Mouse (Mus musculus): ENCODE measurements around the gene Thnsl2. TPM values are rescaled to one million over a fixed set of nuclear protein-coding genes. Genes with fewer than 3 reads are reported as not detected.
A peak's percentile ranks its signal among the peaks of the same experiment; 100 is the strongest.

Thnsl2 gene
- total RNA-seq, 2 experiments from 2014 or later: 3.2 to 3.3 TPM

GRCm38 (mm10) chr6:71129071-71129470 is 15.2 kb downstream of the Thnsl2 start:
- no peak for DNase-seq (ENCODE audit: extremely low spot score in 1 of 2, low spot score in 2 of 2)
- Histone ChIP-seq H3K27ac (no peak overlapping the region), H3K4me3 (no peak overlapping the region)
- intact Hi-C loops (cut with DNase I): no loop called here
- TF ChIP-seq CTCF (IDR thresholded peaks at IDR 0.05): no peak; the same call in 1 of the 2 replicates

- no peak overlapping the region for H3K27ac ChIP-seq
- TF ChIP-seq CTCF (IDR thresholded peaks at IDR 0.05): no peak
- no peak for DNase-seq (ENCODE audit: extremely low spot score in 1 of 2, low spot score in 2 of 2)
- intact Hi-C loops (cut with DNase I): loop anchor here (2.0 kb wide), 1 partner anchor 95 kb away; no protein-coding TSS in a partner anchor
- no peak overlapping the region for H3K4me3 ChIP-seq
Observed at GRCm38 (mm10) chr6:71126290-71126689, 17.9 kb downstream of the Thnsl2 start.

GRCm38 (mm10) chr6:71125043-71125893 is 19.0 kb downstream of the Thnsl2 start:
- peak; percentile 90 for TF ChIP-seq CTCF (IDR thresholded peaks at IDR 0.05)
- peak; percentile 72 to 84 for DNase-seq (ENCODE audit: extremely low spot score in 1 of 2, low spot score in 2 of 2)
- H3K27ac ChIP-seq: no peak overlapping the region
- H3K4me3 ChIP-seq: no peak overlapping the region
- intact Hi-C loops (cut with DNase I): loop anchor here (2.0 kb wide), 2 partner anchors 168 to 318 kb away; partner anchors contain the start of gene Foxi3

- intact Hi-C loops (cut with DNase I): no loop called here
Observed at GRCm38 (mm10) chr6:71119577-71120254, 24.5 kb downstream of the Thnsl2 start.

GRCm38 (mm10) chr6:71111419-71112113 is 32.7 kb downstream of the Thnsl2 start:
- H3K27ac ChIP-seq: no peak overlapping the region
- no peak for TF ChIP-seq CTCF (IDR thresholded peaks at IDR 0.05)
- H3K4me3 ChIP-seq: no peak overlapping the region
- DNase-seq (ENCODE audit: extremely low spot score in 1 of 2, low spot score in 2 of 2): no peak
- intact Hi-C loops (cut with DNase I): no loop called here

More at GRCm38 (mm10) chr6:71119577-71120254, 24.5 kb downstream of the Thnsl2 start:
- H3K4me3 ChIP-seq: no peak overlapping the region
- no peak for DNase-seq (ENCODE audit: extremely low spot score in 1 of 2, low spot score in 2 of 2)
- no peak for TF ChIP-seq CTCF (IDR thresholded peaks at IDR 0.05)
- H3K27ac ChIP-seq: no peak overlapping the region

GRCm38 (mm10) chr6:71106170-71106945 is 37.9 kb downstream of the Thnsl2 start:
- no peak for TF ChIP-seq CTCF (IDR thresholded peaks at IDR 0.05)
- no peak for DNase-seq (ENCODE audit: extremely low spot score in 1 of 2, low spot score in 2 of 2)
- intact Hi-C loops (cut with DNase I): no loop called here

GRCm38 (mm10) chr6:71096126-71096525 is 48.1 kb downstream of the Thnsl2 start:
- TF ChIP-seq CTCF (IDR thresholded peaks at IDR 0.05): no peak
- intact Hi-C loops (cut with DNase I): no loop called here

More at GRCm38 (mm10) chr6:71106170-71106945, 37.9 kb downstream of the Thnsl2 start:
- Histone ChIP-seq H3K4me3 (no peak overlapping the region), H3K27ac (no peak overlapping the region)

GRCm38 (mm10) chr6:71094693-71095092 is 49.5 kb downstream of the Thnsl2 start:
- no peak overlapping the region for H3K27ac ChIP-seq
- intact Hi-C loops (cut with DNase I): no loop called here
- no peak for DNase-seq (ENCODE audit: extremely low spot score in 1 of 2, low spot score in 2 of 2)
- TF ChIP-seq CTCF (IDR thresholded peaks at IDR 0.05): no peak
- H3K4me3 ChIP-seq: no peak overlapping the region

More at GRCm38 (mm10) chr6:71096126-71096525, 48.1 kb downstream of the Thnsl2 start:
- H3K4me3 ChIP-seq: no peak overlapping the region
- DNase-seq (ENCODE audit: extremely low spot score in 1 of 2, low spot score in 2 of 2): no peak
- no peak overlapping the region for H3K27ac ChIP-seq

GRCm38 (mm10) chr6:71093686-71094085 is 50.6 kb downstream of the Thnsl2 start:
- no peak for TF ChIP-seq CTCF (IDR thresholded peaks at IDR 0.05)
- intact Hi-C loops (cut with DNase I): no loop called here
- no peak overlapping the region for H3K27ac ChIP-seq
- no peak overlapping the region for H3K4me3 ChIP-seq
- DNase-seq (ENCODE audit: extremely low spot score in 1 of 2, low spot score in 2 of 2): no peak

- TF ChIP-seq CTCF (IDR thresholded peaks at IDR 0.05): no peak
- H3K27ac ChIP-seq: no peak overlapping the region
- H3K4me3 ChIP-seq: no peak overlapping the region
- DNase-seq (ENCODE audit: extremely low spot score in 1 of 2, low spot score in 2 of 2): no peak
- intact Hi-C loops (cut with DNase I): no loop called here
Observed at GRCm38 (mm10) chr6:71090475-71090874, 53.8 kb downstream of the Thnsl2 start.

- no peak for DNase-seq (ENCODE audit: extremely low spot score in 1 of 2, low spot score in 2 of 2)
- no peak for TF ChIP-seq CTCF (IDR thresholded peaks at IDR 0.05)
- no peak overlapping the region for H3K27ac ChIP-seq
- H3K4me3 ChIP-seq: no peak overlapping the region
- intact Hi-C loops (cut with DNase I): no loop called here
Observed at GRCm38 (mm10) chr6:71089735-71090134, 54.5 kb downstream of the Thnsl2 start.
